Mouse (Mus musculus): Measurements from ENCODE around the gene Anks1b.

DNA sequence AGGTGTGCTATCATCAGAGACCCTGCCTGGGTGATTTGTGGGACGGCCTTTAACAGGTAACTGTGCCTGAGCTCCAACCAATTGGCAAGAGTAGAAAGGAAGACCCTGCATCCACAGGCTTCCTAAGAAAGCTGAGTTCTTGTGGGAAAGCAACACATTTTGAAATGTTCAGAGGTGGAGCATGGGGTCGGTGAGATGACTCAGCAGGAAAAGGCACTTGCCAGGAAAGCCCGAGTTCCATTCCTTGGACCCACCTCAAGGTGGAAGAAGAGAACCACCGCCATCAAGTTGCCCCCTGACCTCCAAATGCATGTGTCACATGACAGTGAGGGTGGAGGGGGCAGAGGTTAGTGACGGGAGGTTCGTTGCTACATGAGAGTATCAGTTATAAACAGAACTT lies 1101.2 kb downstream of the Anks1b start:
- TF ChIP-seq POLR2A (IDR thresholded peaks at IDR 0.05; ENCODE audit: low read depth, low read length) (no peak), CTCF (IDR thresholded peaks at IDR 0.05; ENCODE audit: extremely low read depth, insufficient read length, insufficient replicate concordance, low read depth, low read length) (no peak)

Data from small intestine, adult 2 months (tissue).